14 mouse cellular contexts compared by ENCODE assay signal in genomic region chr19:42126219-42126605, GRCm38 (mm10). TPM values are rescaled to one million over a fixed set of nuclear protein-coding genes. Genes with fewer than 3 reads are reported as not detected.
DNase-seq lines count a peak whose midpoint lies in the region; ATAC-seq lines count a peak whose summit lies in the region.
"Had no signal": no experiment of that assay in that cellular context is flagged by ENCODE, and none has a peak within 500 bp of the region (broad histone marks: within the 10 kb centered on the region; RNA-seq: fewer than 3 reads in every experiment).

No protein-coding gene starts in this region.

- H3K9ac ChIP-seq in heart, embryonic 13.5 days: 0 out of 2 replicates have a peak overlapping the region, but pooled peaks have one; percentile 0
- peak overlapping the region; percentile 35; the same call in 1 of the 2 replicates for H3K9ac ChIP-seq in lung, embryonic 16.5 days (ENCODE audit: low read length)
- H3K9ac ChIP-seq: hindbrain, embryonic 15.5 days; limb, embryonic 13.5 days had no signal

- H3K36me3 ChIP-seq in heart, embryonic 13.5 days: peaks cover 39% of the 10 kb centered on the region
- H3K36me3 ChIP-seq in lung, embryonic 16.5 days (ENCODE audit: control insufficient read depth, insufficient read depth, low read length): peaks cover 23% of the 10 kb centered on the region
- peaks cover 41% of the 10 kb centered on the region for H3K36me3 ChIP-seq in embryonic facial prominence, embryonic 10.5 days (replicated peaks)

- H3K27me3 ChIP-seq in heart, embryonic 13.5 days (replicated peaks): no peaks in the 10 kb centered on the region
- no peaks in the 10 kb centered on the region for H3K27me3 ChIP-seq in lung, embryonic 16.5 days (ENCODE audit: control insufficient read depth, insufficient read depth, low read depth, low read length)
- 0 out of 2 replicates have a peak, but pooled peaks cover 7% of the 10 kb centered on the region for H3K27me3 ChIP-seq in embryonic facial prominence, embryonic 10.5 days (replicated peaks; ENCODE audit: low read depth, poor library complexity, severe bottlenecking)
- H3K27me3 ChIP-seq: hindbrain, embryonic 15.5 days; limb, embryonic 13.5 days had no signal

- H3K4me3 ChIP-seq in heart, embryonic 13.5 days: no peak overlapping the region
- peak overlapping the region; percentile 54; the same call in 1 of the 2 replicates for H3K4me3 ChIP-seq in lung, embryonic 16.5 days (ENCODE audit: low read length)
- no peak overlapping the region for H3K4me3 ChIP-seq in embryonic facial prominence, embryonic 10.5 days
- H3K4me3 ChIP-seq: hindbrain, embryonic 15.5 days; limb, embryonic 13.5 days had no signal

- no peak for DNase-seq in heart, adult 18-20 months
- DNase-seq in lung, postnatal 14 days: no peak
- DNase-seq in adrenal gland, postnatal 10 days: peak; percentile 45
- DNase-seq in embryonic facial prominence, embryonic 10.5 days (ENCODE audit: low spot score): no peak
- DNase-seq in MN1 (ENCODE audit: low spot score): no peak
- DNase-seq: cerebellum, adult 11 months; kidney, adult 8-10 months; midbrain, embryonic 14.5 days; right cerebral cortex, postnatal 4 days; thymus, postnatal 36 days had no signal

- peaks cover 58% of the 10 kb centered on the region for H3K4me1 ChIP-seq in heart, embryonic 13.5 days
- peaks cover 18% of the 10 kb centered on the region for H3K4me1 ChIP-seq in lung, embryonic 16.5 days (replicated peaks; ENCODE audit: control insufficient read depth, insufficient read depth, low read length)
- H3K4me1 ChIP-seq in embryonic facial prominence, embryonic 10.5 days: peaks cover 29% of the 10 kb centered on the region

- no peaks in the 10 kb centered on the region for H3K9me3 ChIP-seq in heart, embryonic 13.5 days
- H3K9me3 ChIP-seq in lung, embryonic 16.5 days (ENCODE audit: control insufficient read depth, low read length): no peaks in the 10 kb centered on the region
- no peaks in the 10 kb centered on the region for H3K9me3 ChIP-seq in embryonic facial prominence, embryonic 10.5 days
- H3K9me3 ChIP-seq: hindbrain, embryonic 15.5 days; limb, embryonic 13.5 days had no signal

- no peak for ATAC-seq in heart, embryonic 13.5 days (ENCODE audit: extremely low read depth, insufficient number of reproducible peaks, low FRiP score, low TSS enrichment)
- no peak for ATAC-seq in lung, embryonic 16.5 days (ENCODE audit: low read depth)

- H3K27ac ChIP-seq in heart, embryonic 13.5 days (replicated peaks): peak overlapping the region; percentile 46
- H3K27ac ChIP-seq in lung, embryonic 16.5 days (ENCODE audit: low read length): peak overlapping the region; percentile 88
- no peak overlapping the region for H3K27ac ChIP-seq in embryonic facial prominence, embryonic 10.5 days (replicated peaks)
- H3K27ac ChIP-seq: hindbrain, embryonic 15.5 days; limb, embryonic 13.5 days had no signal

- 83% methylated on average over 6 of the region's 6 CpGs for WGBS in heart, embryonic 13.5 days
- WGBS in lung, embryonic 16.5 days: 79% methylated on average over 6 of the region's 6 CpGs
- 92% methylated on average over 6 of the region's 6 CpGs for WGBS in embryonic facial prominence, embryonic 10.5 days

- H3K4me2 ChIP-seq in heart, embryonic 13.5 days: peak overlapping the region; percentile 10; the same call in 1 of the 2 replicates
- peak overlapping the region; percentile 87 for H3K4me2 ChIP-seq in lung, embryonic 16.5 days (ENCODE audit: low read depth, low read length)
- H3K4me2 ChIP-seq: hindbrain, embryonic 15.5 days had no signal

RNA-seq across cellular contexts. Expression of gene Avpi1, which starts 2.6 kb away (rescaled TPM):
- polyA plus RNA-seq in heart, embryonic 13.5 days (2015; fragmentation: Nextera tagmentation; extraction: Ambion mirVana): 30.6 and 34.2 TPM in 2 replicates
- 10 to 100 TPM; 10.1 to 12.4 TPM for total RNA-seq in heart, adult 18-20 months (2021)
- 84.9 and 87.6 TPM in 2 replicates for polyA plus RNA-seq in lung, embryonic 16.5 days (2015; fragmentation: Nextera tagmentation; extraction: Ambion mirVana)
- total RNA-seq in adrenal gland, postnatal 10 days (2021): 10 to 100 TPM; 15.9 to 33.2 TPM
- 23.5 and 24.5 TPM in 2 replicates for polyA plus RNA-seq in embryonic facial prominence, embryonic 10.5 days (2016; fragmentation: Nextera tagmentation; extraction: Ambion mirVana)

RNA-seq across cellular contexts. Expression of gene Marveld1, which starts 21.0 kb away (rescaled TPM):
- polyA plus RNA-seq in heart, embryonic 13.5 days (2015; fragmentation: Nextera tagmentation; extraction: Ambion mirVana): 7.4 and 7.7 TPM in 2 replicates
- 10 to 100 TPM; 19.1 to 21.1 TPM for total RNA-seq in heart, adult 18-20 months (2021)
- polyA plus RNA-seq in lung, embryonic 16.5 days (2015; fragmentation: Nextera tagmentation; extraction: Ambion mirVana): 8.9 and 9.8 TPM in 2 replicates
- 10 to 100 TPM; 42.0 to 46.4 TPM for total RNA-seq in adrenal gland, postnatal 10 days (2021)
- 3.9 and 4.0 TPM in 2 replicates for polyA plus RNA-seq in embryonic facial prominence, embryonic 10.5 days (2016; fragmentation: Nextera tagmentation; extraction: Ambion mirVana)

RNA-seq across cellular contexts. Expression of gene Pi4k2a, which starts 35.9 kb away (rescaled TPM):
- 14.5 and 16.9 TPM in 2 replicates for polyA plus RNA-seq in heart, embryonic 13.5 days (2015; fragmentation: Nextera tagmentation; extraction: Ambion mirVana)
- 10 to 100 TPM; 18.2 to 19.3 TPM for total RNA-seq in heart, adult 18-20 months (2021)
- polyA plus RNA-seq in lung, embryonic 16.5 days (2015; fragmentation: Nextera tagmentation; extraction: Ambion mirVana): 7.5 and 8.4 TPM in 2 replicates
- total RNA-seq in adrenal gland, postnatal 10 days (2021): 10 to 100 TPM; 37.0 to 41.3 TPM
- polyA plus RNA-seq in embryonic facial prominence, embryonic 10.5 days (2016; fragmentation: Nextera tagmentation; extraction: Ambion mirVana): 28.0 and 30.2 TPM in 2 replicates

RNA-seq across cellular contexts. Expression of gene Zfyve27, which starts 37.5 kb away (rescaled TPM):
- 20.2 and 22.2 TPM in 2 replicates for polyA plus RNA-seq in heart, embryonic 13.5 days (2015; fragmentation: Nextera tagmentation; extraction: Ambion mirVana)
- 10 to 100 TPM; 17.3 to 21.3 TPM for total RNA-seq in heart, adult 18-20 months (2021)
- 26.3 and 26.4 TPM in 2 replicates for polyA plus RNA-seq in lung, embryonic 16.5 days (2015; fragmentation: Nextera tagmentation; extraction: Ambion mirVana)
- 10 to 100 TPM; 36.9 to 52.9 TPM for total RNA-seq in adrenal gland, postnatal 10 days (2021)
- 32.0 and 33.0 TPM in 2 replicates for polyA plus RNA-seq in embryonic facial prominence, embryonic 10.5 days (2016; fragmentation: Nextera tagmentation; extraction: Ambion mirVana)

RNA-seq across cellular contexts. Expression of gene Morn4, which starts 40.1 kb away (rescaled TPM):
- polyA plus RNA-seq in heart, embryonic 13.5 days (2015; fragmentation: Nextera tagmentation; extraction: Ambion mirVana): 15.2 and 15.3 TPM in 2 replicates
- 1 to 10 TPM; 2.3 to 3.1 TPM for total RNA-seq in heart, adult 18-20 months (2021)
- polyA plus RNA-seq in lung, embryonic 16.5 days (2015; fragmentation: Nextera tagmentation; extraction: Ambion mirVana): 16.5 and 18.5 TPM in 2 replicates
- 1 to 10 TPM; 6.5 to 9.7 TPM for total RNA-seq in adrenal gland, postnatal 10 days (2021)
- 47.9 and 48.1 TPM in 2 replicates for polyA plus RNA-seq in embryonic facial prominence, embryonic 10.5 days (2016; fragmentation: Nextera tagmentation; extraction: Ambion mirVana)
